Mouse (Mus musculus): ENCODE data around the gene Gpbp1. TPM values are rescaled to one million over a fixed set of nuclear protein-coding genes. Genes with fewer than 3 reads are reported as not detected.

The Gpbp1 gene
- total and polyA plus RNA-seq, 3 experiments: 43.3 to 99.6 (median 96.1) TPM

GRCm38 (mm10) chr13:111391011-111391410 is 98.9 kb downstream of the Gpbp1 start:
- Histone ChIP-seq H3K79me2 (replicated peaks; ENCODE audit: control insufficient read depth, extremely low read depth, insufficient read depth, poor library complexity, severe bottlenecking) (no peaks in the 10 kb centered on the region), H3K4me3 (replicated peaks in 1 of 3; ENCODE audit: low read depth in 2 of 3, low read length in 2 of 3, poor library complexity in 1 of 3) (no peak overlapping the region), H3K9ac (ENCODE audit: insufficient read depth, low read depth) (no peak overlapping the region), H3K27me3 (replicated peaks) (no peaks in the 10 kb centered on the region), H3K36me3 (replicated peaks in 1 of 2; ENCODE audit: control insufficient read depth in 1 of 2, insufficient read depth in 1 of 2, low read length in 1 of 2) (no peaks in the 10 kb centered on the region), H3K9me3 (replicated peaks; ENCODE audit: low read length) (no peaks in the 10 kb centered on the region), H3K4me2 (ENCODE audit: insufficient read depth, low read depth, poor library complexity, severe bottlenecking) (no peak overlapping the region), H3K4me1 (ENCODE audit: control insufficient read depth in 1 of 2, insufficient read depth in 2 of 2) (peaks cover 0 to 4% of the 10 kb centered on the region in 2 experiments; a peak in 2 of 4 replicates), H3K27ac (ENCODE audit: insufficient read depth, low read depth) (no peak overlapping the region)
- in situ Hi-C loops (cut with MboI; ENCODE audit: low pct_ligation_motif_present, low pct_unique_long_range_greater_than_20kb, low sequenced_read_pairs): loop anchor here (25.0 kb wide), 1 partner anchor 404 kb away; no protein-coding TSS in a partner anchor
- dilution Hi-C loops (cut with MboI; ENCODE audit: extremely low pct_ligation_motif_present, extremely low pct_unique_long_range_greater_than_20kb, low sequenced_read_pairs): no loop called here
- TF ChIP-seq KAT2A (IDR thresholded peaks at IDR 0.05; ENCODE audit: insufficient replicate concordance, low read length): no peak
- no peak for TF ChIP-seq MXI1 (IDR thresholded peaks at IDR 0.05; ENCODE audit: low read depth, low read length)
- TF ChIP-seq NRF1 (IDR thresholded peaks at IDR 0.05; ENCODE audit: low read depth, low read length): no peak
- no peak for TF ChIP-seq CTCF (conservative IDR thresholded peaks at IDR 0.05 in 1 of 2, IDR thresholded peaks at IDR 0.05 in 1 of 2; ENCODE audit: low read depth in 2 of 2, low read length in 2 of 2)
- TF ChIP-seq USF1 (IDR thresholded peaks at IDR 0.05; ENCODE audit: low read depth, low read length): no peak
- TF ChIP-seq ZKSCAN1 (IDR thresholded peaks at IDR 0.05; ENCODE audit: borderline replicate concordance, low read depth, low read length): no peak
- no peak for TF ChIP-seq NELFE (IDR thresholded peaks at IDR 0.05; ENCODE audit: low read depth, low read length)
- no peak for TF ChIP-seq SIN3A (IDR thresholded peaks at IDR 0.05; ENCODE audit: low read length)
- no peak for TF ChIP-seq JUN (IDR thresholded peaks at IDR 0.05; ENCODE audit: insufficient read depth, low read depth, low read length)
- TF ChIP-seq ZC3H11A (IDR thresholded peaks at IDR 0.05; ENCODE audit: low read depth, low read length): no peak
- DNase-seq (ENCODE audit: extremely low read depth): no peak

DNA sequence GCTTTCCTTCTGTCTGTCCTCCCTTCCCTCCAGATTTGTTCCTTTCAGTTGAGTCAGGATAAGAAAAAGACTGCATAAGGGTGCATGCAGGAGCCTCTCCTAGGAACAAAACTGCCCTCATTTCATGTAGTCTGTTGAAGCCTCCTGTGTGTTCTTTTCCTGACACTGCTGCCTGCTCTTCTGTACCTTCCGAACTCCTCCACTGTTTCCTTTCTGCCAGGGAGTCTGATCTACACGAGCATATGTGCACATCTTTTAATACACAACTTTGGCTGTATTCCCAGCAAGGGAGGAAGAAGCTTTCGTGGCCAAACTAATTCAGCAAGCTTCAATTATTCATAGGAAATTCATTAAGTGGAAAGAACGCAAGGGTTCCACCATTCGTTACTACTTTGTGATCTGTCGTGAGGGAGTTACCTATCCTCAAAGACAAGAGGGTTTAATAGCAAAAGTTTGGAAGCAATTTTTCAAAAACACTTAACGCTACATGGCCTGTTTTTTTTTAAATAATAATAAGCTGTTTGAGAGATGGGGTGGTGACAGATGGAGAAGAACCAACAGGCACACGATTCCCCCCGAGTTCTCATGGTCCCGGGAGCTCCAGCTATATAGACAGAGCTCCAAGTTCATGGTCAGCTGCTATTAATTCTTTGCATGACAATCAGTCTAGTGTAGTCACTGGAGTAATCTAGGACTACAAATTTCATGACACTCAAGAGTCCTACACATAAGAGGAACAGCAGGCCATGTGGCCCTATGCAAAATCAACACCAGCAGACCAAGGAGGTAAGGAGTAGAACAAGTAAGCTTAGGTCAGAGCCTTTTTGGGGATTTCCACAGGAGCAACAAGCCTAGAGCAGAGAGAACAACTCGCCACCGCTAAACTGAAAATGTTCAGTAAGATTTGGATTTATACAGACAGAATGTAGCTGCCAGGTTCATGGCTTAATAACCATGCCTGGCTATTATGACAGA is 105.6 kb downstream of the Gpbp1 start:
- TF ChIP-seq CTCF (conservative IDR thresholded peaks at IDR 0.05 in 1 of 2, IDR thresholded peaks at IDR 0.05 in 1 of 2; ENCODE audit: low read depth in 2 of 2, low read length in 2 of 2) (no peak), MAX (IDR thresholded peaks at IDR 0.05; ENCODE audit: low read length) (0 out of 2 replicates have a peak, but pooled peaks have one; percentile 42), USF2 (conservative IDR thresholded peaks at IDR 0.05; ENCODE audit: low read depth, low read length) (0 out of 2 replicates have a peak, but pooled peaks have one; percentile 5), MYC (IDR thresholded peaks at IDR 0.05; ENCODE audit: low read depth, low read length) (peak; percentile 54; the same call in 1 of the 2 replicates), EP300 (IDR thresholded peaks at IDR 0.05; ENCODE audit: low read length) (0 out of 2 replicates have a peak, but pooled peaks have one; percentile 11), MEF2A (IDR thresholded peaks at IDR 0.05; ENCODE audit: borderline replicate concordance, low read depth, low read length) (0 out of 2 replicates have a peak, but pooled peaks have one; percentile 19), ELF1 (IDR thresholded peaks at IDR 0.05; ENCODE audit: low read depth, low read length) (no peak)
- Histone ChIP-seq H3K4me3 (replicated peaks in 1 of 3; ENCODE audit: low read depth in 2 of 3, low read length in 2 of 3, poor library complexity in 1 of 3) (no peak overlapping the region), H3K4me2 (ENCODE audit: insufficient read depth, low read depth, poor library complexity, severe bottlenecking) (peak overlapping the region; percentile 36), H3K9me3 (replicated peaks; ENCODE audit: low read length) (no peaks in the 10 kb centered on the region), H3K36me3 (replicated peaks in 1 of 2; ENCODE audit: control insufficient read depth in 1 of 2, insufficient read depth in 1 of 2, low read length in 1 of 2) (no peaks in the 10 kb centered on the region), H3K79me2 (replicated peaks; ENCODE audit: control insufficient read depth, extremely low read depth, insufficient read depth, poor library complexity, severe bottlenecking) (no peaks in the 10 kb centered on the region), H3K9ac (ENCODE audit: insufficient read depth, low read depth) (no peak overlapping the region), H3K27ac (ENCODE audit: insufficient read depth, low read depth) (no peak overlapping the region), H3K4me1 (ENCODE audit: control insufficient read depth in 1 of 2, insufficient read depth in 2 of 2) (peaks cover 3 to 16% of the 10 kb centered on the region in 2 experiments), H3K27me3 (replicated peaks) (no peaks in the 10 kb centered on the region)
- dilution Hi-C loops (cut with MboI; ENCODE audit: extremely low pct_ligation_motif_present, extremely low pct_unique_long_range_greater_than_20kb, low sequenced_read_pairs) (no loop called here), in situ Hi-C loops (cut with MboI; ENCODE audit: low pct_ligation_motif_present, low pct_unique_long_range_greater_than_20kb, low sequenced_read_pairs) (loop anchor here (25.0 kb wide), 1 partner anchor 397 kb away; no protein-coding TSS in a partner anchor)
- peak; percentile 59 for DNase-seq (ENCODE audit: extremely low read depth)

Other genes with a start within 250 kb of the Gpbp1 start
- gene Actbl2, start 235.1 kb downstream of the Gpbp1 start, total RNA-seq (2012; rRNA removed): not detected in 2 replicates
- gene Actbl2, start 235.1 kb downstream of the Gpbp1 start, total RNA-seq (2014; rRNA removed): not detected in 2 replicates
- not detected in 2 replicates for gene Actbl2, start 235.1 kb downstream of the Gpbp1 start, polyA plus RNA-seq (2012; ENCODE audit: insufficient read length, low read depth)
- gene Gm49496, start 59.8 kb upstream of the Gpbp1 start, total RNA-seq (2012; rRNA removed): not detected in 2 replicates
- gene Gm49496, start 59.8 kb upstream of the Gpbp1 start, total RNA-seq (2014; rRNA removed): not detected in 2 replicates
- gene Gm49496, start 59.8 kb upstream of the Gpbp1 start, polyA plus RNA-seq (2012; ENCODE audit: insufficient read length, low read depth): not detected in 2 replicates
- gene Gm10198, start 102.7 kb upstream of the Gpbp1 start, total RNA-seq (2012; rRNA removed): not detected in 2 replicates
- not detected in 2 replicates for gene Gm10198, start 102.7 kb upstream of the Gpbp1 start, total RNA-seq (2014; rRNA removed)
- not detected in 2 replicates for gene Gm10198, start 102.7 kb upstream of the Gpbp1 start, polyA plus RNA-seq (2012; ENCODE audit: insufficient read length, low read depth)
- 3.3 and 3.4 TPM in 2 replicates for gene Mier3, start 190.9 kb upstream of the Gpbp1 start, total RNA-seq (2012; rRNA removed)
- gene Mier3, start 190.9 kb upstream of the Gpbp1 start, total RNA-seq (2014; rRNA removed): 7.3 TPM in 2 replicates
- gene Mier3, start 190.9 kb upstream of the Gpbp1 start, polyA plus RNA-seq (2012; ENCODE audit: insufficient read length, low read depth): 7.0 and 7.3 TPM in 2 replicates